In the genomic region with DNA sequence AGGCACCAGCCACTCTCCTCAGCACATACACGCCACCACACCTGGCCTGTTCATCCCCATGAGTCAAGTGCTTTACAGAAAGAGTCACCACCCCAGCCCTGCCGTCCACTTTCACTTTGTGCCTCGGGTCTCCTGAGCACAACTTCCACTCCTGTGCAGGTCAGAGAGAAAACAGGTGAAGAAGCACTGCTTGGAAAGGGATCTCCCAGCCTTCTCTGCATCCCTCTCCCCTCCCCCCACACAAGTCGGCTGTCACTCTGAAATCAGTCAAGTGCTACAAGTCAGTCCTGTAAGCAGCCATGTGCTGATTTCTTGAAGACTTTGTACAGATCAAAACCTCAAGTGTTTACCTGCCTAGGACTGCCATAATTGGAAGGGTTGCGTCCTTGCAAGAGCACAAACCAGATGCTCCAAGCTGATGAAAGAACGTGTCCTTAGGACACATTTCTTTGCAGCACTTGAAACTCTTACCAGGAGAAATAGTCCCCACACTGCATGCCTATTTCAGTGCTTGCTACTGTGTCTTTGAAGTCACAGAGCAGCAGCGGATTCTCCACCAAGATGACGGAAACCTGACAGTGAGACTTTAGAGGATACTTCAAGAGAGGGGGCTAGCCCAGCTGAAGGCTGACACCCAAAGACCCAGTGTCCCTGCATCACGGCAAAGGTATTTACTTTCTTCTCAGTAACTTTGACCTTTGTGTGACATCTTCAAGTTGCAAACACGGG, we compare ENCODE assay signal across 9 mouse cellular contexts. TPM values are rescaled to one million over a fixed set of nuclear protein-coding genes. Genes with fewer than 3 reads are reported as not detected.
DNase-seq lines count a peak whose midpoint lies in the region; ATAC-seq and TF ChIP-seq lines count a peak whose summit lies in the region.
"Had no signal": no experiment of that assay in that cellular context is flagged by ENCODE, and none has a peak within 500 bp of the region (broad histone marks: within the 10 kb centered on the region; RNA-seq: fewer than 3 reads in every experiment).

No protein-coding gene starts in this region.

- H3K4me3 ChIP-seq in kidney, adult 2 months (ENCODE audit: insufficient read depth, low read depth, low read length): no peak overlapping the region
- H3K4me3 ChIP-seq in kidney, embryonic 16.5 days (ENCODE audit: low read length): no peak overlapping the region
- H3K4me3 ChIP-seq: gastrocnemius, adult 2 months; midbrain, embryonic 12.5 days had no signal

- no peak for TF ChIP-seq POLR2A in kidney, adult 2 months (IDR thresholded peaks at IDR 0.05; ENCODE audit: low read depth, low read length)

- peak; percentile 73 for DNase-seq in kidney, adult 2 months
- peak; percentile 57 for DNase-seq in naive thymus-derived CD4-positive, alpha-beta T cell, adult 2 months (ENCODE audit: low read depth)
- no peak for DNase-seq in ovary, postnatal 14 days (ENCODE audit: low spot score)
- DNase-seq in urinary bladder, postnatal 10 days (ENCODE audit: low spot score): no peak
- DNase-seq: gastrocnemius, adult 2 months had no signal

- no peak overlapping the region for H3K4me2 ChIP-seq in kidney, embryonic 16.5 days (replicated peaks; ENCODE audit: low read depth, low read length)
- H3K4me2 ChIP-seq: midbrain, embryonic 12.5 days had no signal

- TF ChIP-seq CTCF in kidney, adult 2 months (conservative IDR thresholded peaks at IDR 0.05; ENCODE audit: insufficient read depth, insufficient read length, low read depth, low read length): no peak

- H3K36me3 ChIP-seq in kidney, adult 2 months (ENCODE audit: control insufficient read depth, insufficient read depth, low read length): no peaks in the 10 kb centered on the region
- H3K36me3 ChIP-seq in kidney, embryonic 16.5 days (ENCODE audit: insufficient read depth, low read length): peaks cover 3% of the 10 kb centered on the region; the same call in 1 of the 2 replicates
- H3K36me3 ChIP-seq: midbrain, embryonic 12.5 days had no signal

- H3K4me1 ChIP-seq in kidney, adult 2 months (ENCODE audit: control insufficient read depth, insufficient read depth, low read length): peaks cover 23% of the 10 kb centered on the region
- H3K4me1 ChIP-seq in kidney, embryonic 16.5 days (ENCODE audit: insufficient read depth, low read length): peaks cover 35% of the 10 kb centered on the region

- H3K27me3 ChIP-seq in kidney, adult 2 months (replicated peaks; ENCODE audit: control insufficient read depth, insufficient read depth, low read length): no peaks in the 10 kb centered on the region
- H3K27me3 ChIP-seq in kidney, embryonic 16.5 days (ENCODE audit: insufficient read depth, low read length): no peaks in the 10 kb centered on the region
- H3K27me3 ChIP-seq: midbrain, embryonic 12.5 days had no signal

- ATAC-seq in kidney, embryonic 16.5 days (ENCODE audit: low FRiP score, low TSS enrichment): no peak
- peak; percentile 65 for ATAC-seq in CD4-positive, CD25-positive, alpha-beta regulatory T cell, adult 4 months
- ATAC-seq in erythroid progenitor cell, adult 5-6 weeks (replicated peaks; ENCODE audit: low FRiP score, poor library complexity, severe bottlenecking): 0 out of 2 replicates have a peak, but pooled peaks have one; percentile 30

- H3K9ac ChIP-seq in kidney, embryonic 16.5 days (replicated peaks; ENCODE audit: low read length): no peak overlapping the region
- H3K9ac ChIP-seq: midbrain, embryonic 12.5 days had no signal

- peak overlapping the region; percentile 19; the same call in 1 of the 2 replicates for H3K27ac ChIP-seq in kidney, adult 2 months (ENCODE audit: insufficient read depth, low read depth, low read length)
- H3K27ac ChIP-seq in kidney, embryonic 16.5 days (ENCODE audit: low read length): no peak overlapping the region
- H3K27ac ChIP-seq: gastrocnemius, adult 2 months; midbrain, embryonic 12.5 days had no signal

- no peaks in the 10 kb centered on the region for H3K9me3 ChIP-seq in kidney, embryonic 16.5 days (ENCODE audit: low read length)
- H3K9me3 ChIP-seq: midbrain, embryonic 12.5 days had no signal

- WGBS in kidney, adult 2 months: 46% methylated on average over 10 of the region's 10 CpGs
- WGBS in kidney, embryonic 16.5 days: 60% methylated on average over 10 of the region's 10 CpGs

RNA-seq across cellular contexts. Expression of gene Atxn1, which starts 58.2 kb away (rescaled TPM):
- polyA plus RNA-seq in kidney, adult 2 months (2012; rRNA removed): 15.0 and 17.9 TPM in 2 replicates
- 5.9 and 7.6 TPM in 2 replicates for polyA plus RNA-seq in kidney, embryonic 16.5 days (2015; fragmentation: Nextera tagmentation; extraction: Ambion mirVana)
- polyA plus RNA-seq in CD4-positive, CD25-positive, alpha-beta regulatory T cell, adult 4 months (2017; shearing (Covaris generic)): 10 to 100 TPM; 26.0 to 31.6 TPM
- 4.3 and 30.2 TPM in 2 replicates for total RNA-seq in erythroid progenitor cell, adult 5-6 weeks (2015; ENCODE audit: low replicate concordance)
- 3.6 and 7.2 TPM in 2 replicates for total RNA-seq in erythroid progenitor cell, adult 5-6 weeks (2017; ENCODE audit: low replicate concordance)

Comparison
In these comparisons a context has a peak if more than half of its experiments do, and no peak if none do; other contexts are left out.
1. DNase-seq: peak in kidney, adult 2 months (single experiment) and naive thymus-derived CD4-positive, alpha-beta T cell, adult 2 months (single experiment); none in ovary, postnatal 14 days (single experiment) and urinary bladder, postnatal 10 days (single experiment).